Mouse (Mus musculus): ENCODE data around the gene Agbl3. TPM values are rescaled to one million over a fixed set of nuclear protein-coding genes. Genes with fewer than 3 reads are reported as not detected.

Agbl3 gene
- polyA plus RNA-seq, 1 experiment from 2014 or later: 8.7 TPM

DNA sequence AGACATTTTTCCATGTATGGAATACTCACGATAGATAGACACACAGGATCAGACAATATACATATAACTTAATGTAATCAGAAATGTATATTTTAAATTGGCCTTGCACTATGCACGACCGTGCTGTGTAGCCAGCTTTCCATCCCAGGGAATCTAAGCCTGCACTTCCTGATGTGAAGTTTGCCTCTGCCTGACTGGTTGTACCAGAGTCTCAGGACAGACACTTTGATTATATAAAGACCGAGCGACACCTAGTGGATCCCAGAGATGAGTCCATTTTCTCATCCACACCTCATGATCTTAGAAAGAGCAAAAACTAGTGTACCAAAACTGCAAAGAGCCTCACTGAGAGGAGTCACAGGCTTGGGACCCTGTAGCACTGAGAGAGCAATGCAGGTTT, 25.8 kb upstream of the Agbl3 start:
- Histone ChIP-seq H3K9me3 (no peaks in the 10 kb centered on the region), H3K4me3 (replicated peaks) (no peak overlapping the region), H3K9ac (replicated peaks) (no peak overlapping the region), H3K4me1 (replicated peaks) (0 out of 2 replicates have a peak, but pooled peaks cover 2% of the 10 kb centered on the region), H3K36me3 (peaks cover 25% of the 10 kb centered on the region), H3K27me3 (no peaks in the 10 kb centered on the region), H3K27ac (no peak overlapping the region), H3K4me2 (replicated peaks) (no peak overlapping the region)
- peak; percentile 78; the same call in 1 of the 2 replicates for ATAC-seq
- 36% methylated on average over 5 of the region's 5 CpGs for WGBS

GRCm38 (mm10) chr6:34758340-34758739, 21.9 kb upstream of the Agbl3 start:
- Histone ChIP-seq H3K4me1 (replicated peaks) (no peaks in the 10 kb centered on the region), H3K27ac (no peak overlapping the region), H3K27me3 (no peaks in the 10 kb centered on the region), H3K4me2 (replicated peaks) (no peak overlapping the region), H3K9me3 (no peaks in the 10 kb centered on the region), H3K36me3 (peaks cover 45% of the 10 kb centered on the region), H3K4me3 (replicated peaks) (no peak overlapping the region), H3K9ac (replicated peaks) (no peak overlapping the region)
- no peak for ATAC-seq
- WGBS: 94% methylated on average over 2 of the region's 2 CpGs

DNA sequence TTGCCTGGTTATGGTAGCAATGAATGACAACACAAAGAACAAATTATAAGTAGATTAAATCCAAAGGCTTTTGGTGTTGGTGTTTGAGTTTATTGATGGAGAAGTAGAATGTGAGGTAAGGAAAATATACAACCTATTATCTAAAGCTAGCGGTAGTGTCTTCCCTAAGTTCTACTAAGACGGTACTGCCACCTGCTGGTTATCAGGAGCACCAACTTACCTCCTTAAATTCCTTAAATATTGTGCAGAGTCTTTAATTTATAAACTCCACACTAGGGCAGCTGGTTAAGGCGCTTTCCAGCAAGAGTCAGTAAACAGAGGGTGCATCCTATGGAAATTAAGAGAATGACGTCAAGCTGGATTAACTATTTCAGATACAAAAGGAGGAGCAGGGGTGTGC, 20.2 kb upstream of the Agbl3 start:
- peaks cover 54% of the 10 kb centered on the region for H3K36me3 ChIP-seq
- 47% methylated on average over 4 of the region's 4 CpGs for WGBS
- no peak overlapping the region for H3K9ac ChIP-seq (replicated peaks)
- H3K9me3 ChIP-seq: no peaks in the 10 kb centered on the region
- no peak for ATAC-seq
- no peaks in the 10 kb centered on the region for H3K4me1 ChIP-seq (replicated peaks)
- H3K4me3 ChIP-seq (replicated peaks): no peak overlapping the region
- no peaks in the 10 kb centered on the region for H3K27me3 ChIP-seq
- no peak overlapping the region for H3K27ac ChIP-seq
- no peak overlapping the region for H3K4me2 ChIP-seq (replicated peaks)

- Histone ChIP-seq H3K4me1 (replicated peaks) (no peaks in the 10 kb centered on the region), H3K4me3 (replicated peaks) (no peak overlapping the region), H3K27me3 (no peaks in the 10 kb centered on the region), H3K9me3 (no peaks in the 10 kb centered on the region), H3K27ac (no peak overlapping the region), H3K36me3 (peaks cover 43% of the 10 kb centered on the region), H3K4me2 (replicated peaks) (no peak overlapping the region), H3K9ac (replicated peaks) (no peak overlapping the region)
- ATAC-seq: no peak
- 90% methylated on average over 5 of the region's 5 CpGs for WGBS
Observed at GRCm38 (mm10) chr6:34765721-34766120, 14.5 kb upstream of the Agbl3 start.

DNA sequence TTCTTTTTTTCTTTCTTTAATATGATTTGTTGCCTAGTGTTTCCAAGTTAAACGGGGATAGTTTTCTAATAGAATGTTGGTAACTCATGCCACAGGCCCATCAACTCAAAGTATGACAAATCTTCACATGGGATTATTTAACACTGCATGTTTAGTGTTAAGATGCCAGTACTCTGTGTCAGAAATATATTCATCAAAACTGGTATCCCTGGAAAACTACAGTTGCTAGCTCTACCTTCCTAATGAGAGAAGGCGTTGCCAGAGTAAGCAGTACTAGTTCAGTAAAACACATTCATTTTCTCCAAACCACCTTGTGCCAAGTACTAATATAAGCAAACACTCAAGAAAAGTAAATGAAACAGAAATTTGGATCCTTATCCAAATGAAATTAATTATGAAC, 10.2 kb upstream of the Agbl3 start:
- ATAC-seq: no peak
- 98% methylated on average over 2 of the region's 2 CpGs for WGBS

DNA sequence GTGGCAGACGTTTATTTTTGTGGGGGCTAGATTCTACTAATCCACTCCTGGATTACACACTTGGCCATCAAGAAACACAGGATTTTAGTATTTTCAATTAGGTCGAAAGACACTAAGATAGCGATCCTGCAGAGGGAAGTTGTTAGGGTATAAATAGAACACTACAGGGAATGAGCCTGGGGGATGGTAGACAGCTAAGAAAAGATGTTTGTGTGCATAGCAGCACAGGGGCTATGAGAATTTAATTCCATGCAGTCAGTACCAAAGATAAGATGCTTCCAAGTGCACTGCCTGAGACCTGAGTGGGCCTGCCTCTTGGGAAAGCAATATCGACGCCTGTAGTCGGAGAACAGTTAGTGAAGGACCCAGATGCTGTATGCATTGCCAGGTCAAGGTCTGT, 9.7 kb upstream of the Agbl3 start:
- Histone ChIP-seq H3K27me3 (no peaks in the 10 kb centered on the region), H3K9me3 (no peaks in the 10 kb centered on the region), H3K4me3 (replicated peaks) (no peak overlapping the region), H3K4me2 (replicated peaks) (no peak overlapping the region), H3K36me3 (peaks cover 31% of the 10 kb centered on the region), H3K27ac (no peak overlapping the region), H3K9ac (replicated peaks) (no peak overlapping the region), H3K4me1 (replicated peaks) (no peaks in the 10 kb centered on the region)
- no peak for ATAC-seq
- 92% methylated on average over 6 of the region's 6 CpGs for WGBS

More for the DNA sequence above, 10.2 kb upstream of the Agbl3 start:
- H3K36me3 ChIP-seq: peaks cover 31% of the 10 kb centered on the region
- H3K9ac ChIP-seq (replicated peaks): no peak overlapping the region
- H3K9me3 ChIP-seq: no peaks in the 10 kb centered on the region
- no peak overlapping the region for H3K4me2 ChIP-seq (replicated peaks)
- H3K4me1 ChIP-seq (replicated peaks): no peaks in the 10 kb centered on the region
- no peak overlapping the region for H3K4me3 ChIP-seq (replicated peaks)
- no peak overlapping the region for H3K27ac ChIP-seq
- no peaks in the 10 kb centered on the region for H3K27me3 ChIP-seq

DNA sequence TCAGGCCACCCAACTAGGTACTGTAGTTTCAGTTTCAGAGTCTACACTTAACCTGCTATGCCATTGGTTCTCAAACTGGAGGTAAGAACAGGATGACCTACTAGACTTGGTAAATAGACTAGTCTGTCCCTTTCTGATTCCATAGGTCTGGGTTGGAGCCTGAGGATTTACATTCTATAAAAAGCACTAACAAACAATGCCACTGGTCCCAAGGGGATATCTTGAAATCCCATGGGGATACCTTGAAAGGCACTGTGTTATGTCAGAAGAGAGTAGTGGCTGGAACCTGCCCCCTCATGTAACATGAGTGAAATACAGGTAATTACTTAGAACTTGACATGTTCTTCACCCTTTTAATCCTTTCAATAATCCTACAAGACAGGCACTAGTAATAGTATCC, 3.8 kb upstream of the Agbl3 start:
- no peak for ATAC-seq
- Histone ChIP-seq H3K27me3 (no peaks in the 10 kb centered on the region), H3K27ac (no peak overlapping the region), H3K36me3 (peaks cover 7% of the 10 kb centered on the region), H3K4me1 (replicated peaks) (peaks cover 3% of the 10 kb centered on the region), H3K9me3 (no peaks in the 10 kb centered on the region), H3K4me2 (replicated peaks) (no peak overlapping the region), H3K9ac (replicated peaks) (no peak overlapping the region), H3K4me3 (replicated peaks) (no peak overlapping the region)

GRCm38 (mm10) chr6:34777094-34777493, 3.1 kb upstream of the Agbl3 start:
- 77% methylated on average over 2 of the region's 2 CpGs for WGBS
- H3K9me3 ChIP-seq: no peaks in the 10 kb centered on the region
- no peak for ATAC-seq

DNA sequence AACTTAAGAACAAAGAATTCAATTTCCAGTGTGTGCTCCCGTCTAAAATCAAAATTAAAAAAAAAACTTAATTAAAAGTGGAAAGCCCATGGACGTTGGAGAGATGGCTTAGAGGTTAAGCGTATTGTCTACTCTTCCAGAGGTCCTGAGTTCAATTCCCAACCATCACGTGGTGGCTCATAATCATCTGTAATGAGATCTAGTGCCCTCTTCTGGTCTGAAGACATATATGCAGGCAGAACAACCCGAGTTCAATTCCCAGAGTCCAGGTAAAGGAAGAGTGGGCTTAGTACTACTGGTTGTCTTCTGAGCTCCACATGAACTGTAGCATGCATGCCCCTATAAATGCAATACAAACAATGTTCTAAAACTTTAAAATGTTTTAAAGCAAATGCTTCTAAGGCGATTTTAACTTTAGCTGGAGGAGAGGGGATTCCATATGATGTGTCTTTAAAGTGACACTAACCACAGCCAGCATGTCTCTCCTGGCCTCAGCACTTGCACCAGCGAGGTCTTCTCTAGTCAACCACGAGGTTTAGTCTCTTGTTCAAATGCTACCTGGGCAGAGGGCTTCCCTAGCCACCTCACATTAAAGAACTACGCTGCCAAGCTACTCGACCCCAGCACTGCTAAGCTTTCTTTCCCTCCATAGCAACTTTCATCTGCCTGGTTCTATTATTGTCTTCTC, 2.1 kb upstream of the Agbl3 start:
- H3K9me3 ChIP-seq: no peaks in the 10 kb centered on the region
- WGBS: 70% methylated on average over 10 of the region's 10 CpGs
- ATAC-seq: no peak

More at GRCm38 (mm10) chr6:34777094-34777493, 3.1 kb upstream of the Agbl3 start:
- Histone ChIP-seq H3K4me1 (replicated peaks) (peaks cover 3% of the 10 kb centered on the region), H3K9ac (replicated peaks) (no peak overlapping the region), H3K36me3 (peaks cover 3% of the 10 kb centered on the region; the same call in 1 of the 2 replicates), H3K27ac (no peak overlapping the region), H3K4me2 (replicated peaks) (no peak overlapping the region), H3K4me3 (replicated peaks) (no peak overlapping the region), H3K27me3 (no peaks in the 10 kb centered on the region)

DNA sequence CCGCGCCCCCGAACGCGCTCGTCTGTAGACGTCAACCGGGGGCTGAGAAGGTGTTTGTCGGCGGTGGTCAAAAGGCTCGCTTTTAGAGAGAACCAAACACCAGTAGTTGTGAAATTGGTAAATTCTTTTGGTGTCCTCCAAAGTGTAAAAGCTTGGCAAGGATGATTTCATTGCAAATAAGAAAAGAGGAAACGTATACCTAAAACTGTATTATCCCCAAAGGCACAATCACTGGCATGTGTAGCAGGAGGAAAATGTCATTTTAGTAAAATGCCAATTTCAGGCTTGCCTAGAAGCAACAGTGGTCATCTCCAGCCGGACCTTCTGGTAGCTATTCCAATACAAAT, 684 bp downstream of the Agbl3 start:
- WGBS: 7% methylated on average over 13 of the region's 13 CpGs
- Histone ChIP-seq H3K4me1 (replicated peaks) (peaks cover 3% of the 10 kb centered on the region), H3K36me3 (peaks cover 5% of the 10 kb centered on the region), H3K27ac (peak overlapping the region; percentile 97), H3K9me3 (no peaks in the 10 kb centered on the region), H3K4me3 (replicated peaks) (peak overlapping the region; percentile 54), H3K9ac (replicated peaks) (peak overlapping the region; percentile 89), H3K27me3 (no peaks in the 10 kb centered on the region), H3K4me2 (replicated peaks) (peak overlapping the region; percentile 63)
- ATAC-seq: no peak

More for the DNA sequence above, 2.1 kb upstream of the Agbl3 start:
- H3K4me3 ChIP-seq (replicated peaks): no peak overlapping the region
- H3K4me1 ChIP-seq (replicated peaks): peaks cover 3% of the 10 kb centered on the region
- H3K27me3 ChIP-seq: no peaks in the 10 kb centered on the region
- no peak overlapping the region for H3K9ac ChIP-seq (replicated peaks)
- no peak overlapping the region for H3K27ac ChIP-seq
- H3K36me3 ChIP-seq: no peaks in the 10 kb centered on the region
- H3K4me2 ChIP-seq (replicated peaks): no peak overlapping the region

- H3K27me3 ChIP-seq: no peaks in the 10 kb centered on the region
- no peak for ATAC-seq
- H3K27ac ChIP-seq: no peak overlapping the region
- WGBS: 96% methylated on average over 1 of the region's 1 CpGs
- H3K4me3 ChIP-seq (replicated peaks): no peak overlapping the region
- H3K4me1 ChIP-seq (replicated peaks): peaks cover 3% of the 10 kb centered on the region
- H3K4me2 ChIP-seq (replicated peaks): no peak overlapping the region
- no peaks in the 10 kb centered on the region for H3K9me3 ChIP-seq
- peaks cover 7% of the 10 kb centered on the region for H3K36me3 ChIP-seq
- H3K9ac ChIP-seq (replicated peaks): no peak overlapping the region
Observed at GRCm38 (mm10) chr6:34782493-34782892, 2.3 kb downstream of the Agbl3 start.

- Histone ChIP-seq H3K9me3 (no peaks in the 10 kb centered on the region), H3K4me2 (replicated peaks) (no peak overlapping the region), H3K4me1 (replicated peaks) (no peaks in the 10 kb centered on the region), H3K9ac (replicated peaks) (no peak overlapping the region), H3K27ac (no peak overlapping the region), H3K27me3 (no peaks in the 10 kb centered on the region), H3K4me3 (replicated peaks) (no peak overlapping the region), H3K36me3 (no peaks in the 10 kb centered on the region)
- no peak for ATAC-seq
- 88% methylated on average over 3 of the region's 3 CpGs for WGBS
Observed at GRCm38 (mm10) chr6:34796881-34797280, 16.6 kb downstream of the Agbl3 start.

- Histone ChIP-seq H3K27ac (no peak overlapping the region), H3K27me3 (no peaks in the 10 kb centered on the region), H3K4me3 (replicated peaks) (no peak overlapping the region), H3K9me3 (no peaks in the 10 kb centered on the region), H3K36me3 (no peaks in the 10 kb centered on the region), H3K4me1 (replicated peaks) (no peaks in the 10 kb centered on the region), H3K9ac (replicated peaks) (no peak overlapping the region), H3K4me2 (replicated peaks) (no peak overlapping the region)
- no peak for ATAC-seq
- WGBS: 80% methylated on average over 3 of the region's 3 CpGs
Observed at GRCm38 (mm10) chr6:34797887-34798286, 17.7 kb downstream of the Agbl3 start.
